Mouse (Mus musculus) ES-E14 (cell line): Measurements from ENCODE around the gene Pdzk1. TPM values are rescaled to one million over a fixed set of nuclear protein-coding genes. Genes with fewer than 3 reads are reported as not detected.
A peak's percentile ranks its signal among the peaks of the same experiment; 100 is the strongest.

Source experiments
- DNase-seq: peaks from one replicate; pipeline ENCODE4 v3.0.0-alpha.2; 2013; ENCODE audit warnings: low read depth, low spot score
- H3K27ac ChIP-seq: 2 replicates; pipeline ENCODE4 v1.5.1; 2012; ENCODE audit warnings: low read depth, mild to moderate bottlenecking, low read length, moderate library complexity, mixed read lengths; ENCODE audit not compliant: poor library complexity, insufficient read depth, severe bottlenecking
- H3K36me3 ChIP-seq: 2 replicates; pipeline ENCODE4 v1.6.1; 2012; ENCODE audit warnings: mild to moderate bottlenecking, low read length, moderate library complexity, mixed read lengths; ENCODE audit not compliant: control insufficient read depth, poor library complexity, insufficient read depth, severe bottlenecking
- H3K4me1 ChIP-seq, 2 experiments: fragments of 150-350 bp in 1 of 2; sonication (generic) in 1 of 2; 2 replicates each; pipeline ENCODE4 v1.6.1; 2012; ENCODE audit warnings: low read length in 2 of 2, mild to moderate bottlenecking in 1 of 2, mixed read lengths in 1 of 2; ENCODE audit not compliant: control insufficient read depth in 2 of 2, insufficient read depth in 2 of 2, poor library complexity in 1 of 2
- H3K4me3 ChIP-seq, 2 experiments: fragments of 150-350 bp in 1 of 2; sonication (generic) in 1 of 2; 2 replicates each; pipeline ENCODE4 v1.5.1; 2012; ENCODE audit warnings: low read length in 2 of 2, low read depth in 1 of 2, mild to moderate bottlenecking in 1 of 2, mixed read lengths in 1 of 2; ENCODE audit not compliant: insufficient read depth in 1 of 2, poor library complexity in 1 of 2, severe bottlenecking in 1 of 2
- H3K9ac ChIP-seq: 2 replicates; pipeline ENCODE4 v1.6.1; 2012; ENCODE audit warnings: low read depth, mild to moderate bottlenecking, low read length, mixed read lengths; ENCODE audit not compliant: poor library complexity, insufficient read depth, severe bottlenecking
- H3K9me3 ChIP-seq: fragments of 150-350 bp; sonication (generic); 2 replicates; pipeline ENCODE4 v1.6.1; 2012; ENCODE audit warnings: low read depth, mild to moderate bottlenecking, low read length; ENCODE audit not compliant: control insufficient read depth, insufficient read depth
- CHD2 ChIP-seq: IDR thresholded peaks from 2 replicates; pipeline ENCODE4 v1.6.1; 2014; ENCODE audit warnings: mild to moderate bottlenecking, low read depth, low read length, inconsistent platforms
- HCFC1 ChIP-seq: IDR thresholded peaks from 2 replicates; pipeline ENCODE4 v1.6.1; 2012; ENCODE audit warnings: low read length, inconsistent platforms, borderline replicate concordance; ENCODE audit not compliant: insufficient read depth
- MAFK ChIP-seq: IDR thresholded peaks from 2 replicates; pipeline ENCODE4 v1.6.1; 2014; ENCODE audit warnings: mild to moderate bottlenecking, low read depth, low read length, inconsistent platforms; ENCODE audit not compliant: insufficient read depth
- ZC3H11A ChIP-seq: IDR thresholded peaks from 2 replicates; pipeline ENCODE4 v1.6.1; 2012; ENCODE audit warnings: low read depth, mild to moderate bottlenecking, inconsistent platforms, low read length, borderline replicate concordance
- ZNF384 ChIP-seq: IDR thresholded peaks from 2 replicates; pipeline ENCODE4 v1.6.1; 2012; ENCODE audit warnings: low read depth, low read length, inconsistent platforms
- in situ Hi-C, 2 experiments: fragments of 600-800 bp; cut with MboI; formaldehyde crosslinking; loops; one replicate each; pipeline ENCODE4 v1.15.1; 2025; ENCODE audit warnings: low sequenced_read_pairs in 2 of 2, inconsistent platforms in 1 of 2; ENCODE audit not compliant: unreplicated experiment in 2 of 2
- total RNA-seq: library from RNA; depleted of rRNA; stranded (reverse); fragments of 300-350 nt; gene quantifications from 2 replicates; pipeline ENCODE4 v1.2.3, GENCODE M21; 2012

Pdzk1 gene
- total RNA-seq, 1 experiment, result 3.0 TPM

DNA sequence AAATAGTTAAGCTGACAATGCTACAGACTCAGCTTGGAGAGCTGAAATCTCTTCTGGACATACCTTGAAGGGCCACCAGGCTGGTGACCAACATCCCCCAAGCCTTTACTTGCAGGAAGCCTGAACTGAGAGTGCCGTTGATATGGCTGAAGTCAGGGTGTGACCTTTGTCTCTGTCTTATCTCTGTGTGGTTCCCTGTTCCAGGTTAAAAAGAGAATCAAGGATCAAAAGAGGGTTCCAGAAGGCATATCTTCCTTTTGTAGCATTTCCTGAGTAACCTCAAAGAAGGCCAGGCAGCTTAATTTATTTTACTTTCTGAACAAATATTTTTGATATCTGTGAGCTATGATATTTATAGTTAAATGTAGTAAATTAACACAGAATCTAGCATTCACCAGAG is 26.9 kb upstream of the Pdzk1 start:
- H3K4me1 ChIP-seq, result peaks cover 0 to 1% of the 10 kb centered on the region in 2 experiments; a peak in 1 of 4 replicates
- TF ChIP-seq ZNF384 (no peak), MAFK (no peak), HCFC1 (no peak), ZC3H11A (no peak), CHD2 (no peak)
- no peaks in the 10 kb centered on the region for H3K36me3 ChIP-seq
- in situ Hi-C loops, result no loop called here
- no peak overlapping the region for H3K27ac ChIP-seq
- H3K9ac ChIP-seq, result no peak overlapping the region
- no peak for DNase-seq
- H3K4me3 ChIP-seq, result no peak overlapping the region
- no peaks in the 10 kb centered on the region for H3K9me3 ChIP-seq

DNA sequence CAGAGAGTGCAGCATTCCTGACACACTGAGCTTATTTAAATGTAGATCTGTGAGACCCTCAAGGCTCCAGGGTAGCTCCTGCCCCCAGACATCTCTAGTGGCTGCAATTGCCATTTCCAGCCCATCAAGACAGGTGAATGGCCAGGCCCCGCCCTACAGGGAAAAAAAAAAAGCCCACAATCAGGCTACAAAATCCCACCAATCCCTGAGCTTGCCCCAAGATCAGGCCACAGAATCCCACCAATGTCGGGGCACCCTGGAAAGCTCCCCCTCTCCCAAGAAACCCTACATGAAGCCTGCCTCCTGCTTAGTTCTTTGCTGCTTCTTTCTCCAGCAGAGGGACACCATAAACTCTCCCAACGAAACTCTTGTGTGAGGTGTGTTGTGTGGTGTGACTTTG is 20.9 kb upstream of the Pdzk1 start:
- TF ChIP-seq ZC3H11A (no peak), CHD2 (no peak), ZNF384 (peak; percentile 99), MAFK (no peak), HCFC1 (no peak)
- Histone ChIP-seq H3K27ac (peak overlapping the region; percentile 81), H3K36me3 (no peaks in the 10 kb centered on the region)

GRCm38 (mm10) chr3:96808651-96809050 is 20.4 kb upstream of the Pdzk1 start:
- TF ChIP-seq MAFK (no peak), CHD2 (no peak), ZNF384 (no peak), HCFC1 (no peak), ZC3H11A (no peak)
- Histone ChIP-seq H3K27ac (peak overlapping the region; percentile 81), H3K4me1 (peaks cover 0 to 10% of the 10 kb centered on the region in 2 experiments; a peak in 2 of 4 replicates), H3K9ac (no peak overlapping the region), H3K9me3 (no peaks in the 10 kb centered on the region), H3K36me3 (no peaks in the 10 kb centered on the region), H3K4me3 (no peak overlapping the region)
- no peak for DNase-seq
- in situ Hi-C loops, result no loop called here

More for the DNA sequence above, 20.9 kb upstream of the Pdzk1 start:
- H3K4me1 ChIP-seq, result peaks cover 0 to 5% of the 10 kb centered on the region in 2 experiments; a peak in 1 of 4 replicates
- DNase-seq, result peak; percentile 69
- no peaks in the 10 kb centered on the region for H3K9me3 ChIP-seq
- in situ Hi-C loops, result no loop called here
- H3K4me3 ChIP-seq, result no peak overlapping the region
- no peak overlapping the region for H3K9ac ChIP-seq

GRCm38 (mm10) chr3:96811232-96811631 is 17.9 kb upstream of the Pdzk1 start:
- in situ Hi-C loops, result no loop called here
- Histone ChIP-seq H3K9me3 (no peaks in the 10 kb centered on the region), H3K4me1 (peaks cover 0 to 23% of the 10 kb centered on the region in 2 experiments; a peak in 2 of 4 replicates), H3K36me3 (no peaks in the 10 kb centered on the region), H3K9ac (no peak overlapping the region), H3K4me3 (no peak overlapping the region), H3K27ac (no peak overlapping the region)
- TF ChIP-seq ZNF384, result no peak
- TF ChIP-seq CHD2, result no peak
- no peak for TF ChIP-seq HCFC1
- TF ChIP-seq ZC3H11A, result no peak
- no peak for TF ChIP-seq MAFK
- no peak for DNase-seq
